Mouse (Mus musculus): Measurements from ENCODE around the gene Dnal1. TPM values are rescaled to one million over a fixed set of nuclear protein-coding genes. Genes with fewer than 3 reads are reported as not detected.

Gene Dnal1
- polyA plus RNA-seq, 1 experiment from 2014 or later, result 0.42 TPM

DNA sequence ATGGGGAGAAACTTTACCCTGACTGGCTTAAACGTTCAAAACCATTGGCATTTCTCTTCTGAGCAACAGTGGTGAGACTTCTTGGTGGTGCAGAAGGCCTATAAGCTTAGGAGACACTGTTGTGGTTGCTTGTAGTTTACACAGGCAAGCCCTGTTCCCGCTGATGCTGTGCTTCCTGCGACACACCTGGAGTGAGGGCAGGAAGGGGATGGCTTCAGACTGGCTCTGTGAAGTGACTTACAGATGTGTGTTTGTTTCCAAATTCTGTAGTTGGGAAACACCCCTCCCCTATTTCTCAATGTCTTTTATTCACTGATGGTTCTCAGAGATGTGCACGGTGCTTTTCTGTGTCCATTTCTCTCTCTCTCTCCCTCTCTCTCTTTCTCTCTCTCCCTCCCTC is 26.0 kb downstream of the Dnal1 start:
- Histone ChIP-seq H3K9me3 (replicated peaks; ENCODE audit: control insufficient read depth, low read length) (no peaks in the 10 kb centered on the region), H3K36me3 (ENCODE audit: control insufficient read depth, insufficient read depth) (no peaks in the 10 kb centered on the region), H3K9ac (ENCODE audit: low read depth, low read length) (no peak overlapping the region), H3K27me3 (ENCODE audit: control insufficient read depth, insufficient read depth, low read depth, low read length) (no peaks in the 10 kb centered on the region), H3K4me2 (ENCODE audit: low read depth, low read length) (no peak overlapping the region), H3K4me1 (ENCODE audit: control insufficient read depth, low read depth, low read length) (no peaks in the 10 kb centered on the region), H3K27ac (ENCODE audit: low read length) (no peak overlapping the region), H3K4me3 (ENCODE audit: low read depth, low read length) (no peak overlapping the region)
- no peak for ATAC-seq (ENCODE audit: low read depth)
- 60% methylated on average over 4 of the region's 4 CpGs for WGBS (ENCODE audit: insufficient replicate concordance)

- no peaks in the 10 kb centered on the region for H3K9me3 ChIP-seq (replicated peaks; ENCODE audit: control insufficient read depth, low read length)
- H3K27ac ChIP-seq (ENCODE audit: low read length), result no peak overlapping the region
- no peak overlapping the region for H3K4me2 ChIP-seq (ENCODE audit: low read depth, low read length)
- H3K9ac ChIP-seq (ENCODE audit: low read depth, low read length), result no peak overlapping the region
- H3K4me1 ChIP-seq (ENCODE audit: control insufficient read depth, low read depth, low read length), result no peaks in the 10 kb centered on the region
- H3K36me3 ChIP-seq (ENCODE audit: control insufficient read depth, insufficient read depth), result no peaks in the 10 kb centered on the region
- WGBS (ENCODE audit: insufficient replicate concordance), result 72% methylated on average over 4 of the region's 4 CpGs
- no peaks in the 10 kb centered on the region for H3K27me3 ChIP-seq (ENCODE audit: control insufficient read depth, insufficient read depth, low read depth, low read length)
- ATAC-seq (ENCODE audit: low read depth), result no peak
- no peak overlapping the region for H3K4me3 ChIP-seq (ENCODE audit: low read depth, low read length)
Measured at GRCm38 (mm10) chr12:84141271-84141670, 27.1 kb downstream of the Dnal1 start.

DNA sequence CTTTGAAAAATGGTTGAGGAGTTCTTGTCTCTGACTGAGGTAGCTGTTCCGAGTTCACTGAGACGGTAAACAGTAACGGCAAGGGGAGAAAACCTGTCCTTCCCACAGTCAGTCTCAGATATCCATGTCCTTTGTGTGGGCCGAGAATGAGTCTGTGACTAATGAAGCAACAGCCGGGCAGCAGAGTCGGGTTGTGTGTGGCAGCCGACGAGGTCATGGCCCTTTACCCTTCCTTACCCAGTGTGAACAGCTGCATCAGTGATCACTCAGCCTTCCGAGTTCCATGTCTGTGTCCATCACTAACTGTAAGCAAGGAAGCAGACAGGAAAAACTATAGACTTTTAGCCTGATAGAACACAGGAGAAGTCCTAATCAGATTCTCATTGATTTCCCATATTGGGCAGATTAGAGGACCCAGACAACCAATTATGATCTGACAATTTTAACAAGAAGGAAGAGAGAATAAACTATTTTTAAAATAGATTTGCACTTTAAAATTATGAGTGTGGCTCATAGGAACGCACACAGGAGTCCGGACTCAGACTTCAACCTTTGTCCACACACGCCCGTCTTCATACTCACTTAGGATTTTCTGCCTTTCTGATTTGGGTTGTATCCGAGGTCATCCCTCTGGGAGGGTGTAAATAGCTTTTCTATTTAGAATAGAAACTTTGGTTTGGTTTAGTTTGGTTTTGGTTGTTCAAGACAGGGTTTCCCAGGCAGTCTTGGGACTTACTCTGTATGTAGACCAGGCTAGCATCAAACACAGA is 28.3 kb downstream of the Dnal1 start:
- ATAC-seq (ENCODE audit: low read depth), result no peak
- H3K4me1 ChIP-seq (ENCODE audit: control insufficient read depth, low read depth, low read length), result peaks cover 1% of the 10 kb centered on the region
- 75% methylated on average over 14 of the region's 14 CpGs for WGBS (ENCODE audit: insufficient replicate concordance)

GRCm38 (mm10) chr12:84147954-84148621 is 33.9 kb downstream of the Dnal1 start, which contains the start of gene Pnma1:
Gene Pnma1 (minus strand): TSS chr12:84148489.
- Histone ChIP-seq H3K27ac (ENCODE audit: low read length) (peak within 1 kb of the TSS; percentile 51), H3K36me3 (ENCODE audit: control insufficient read depth, insufficient read depth) (peaks cover 9% of the 10 kb centered on the region), H3K9ac (ENCODE audit: low read depth, low read length) (peak within 1 kb of the TSS; percentile 46), H3K9me3 (replicated peaks; ENCODE audit: control insufficient read depth, low read length) (no peaks in the 10 kb centered on the region), H3K27me3 (ENCODE audit: control insufficient read depth, insufficient read depth, low read depth, low read length) (no peaks in the 10 kb centered on the region), H3K4me3 (ENCODE audit: low read depth, low read length) (peak within 1 kb of the TSS; percentile 58), H3K4me2 (ENCODE audit: low read depth, low read length) (peak within 1 kb of the TSS; percentile 87), H3K4me1 (ENCODE audit: control insufficient read depth, low read depth, low read length) (peaks cover 55% of the 10 kb centered on the region)
- peak; percentile 53 for ATAC-seq (ENCODE audit: low read depth)
- WGBS (ENCODE audit: insufficient replicate concordance), result 3% methylated on average over 50 of the region's 50 CpGs

More for the DNA sequence above, 28.3 kb downstream of the Dnal1 start:
- Histone ChIP-seq H3K36me3 (ENCODE audit: control insufficient read depth, insufficient read depth) (no peaks in the 10 kb centered on the region), H3K27ac (ENCODE audit: low read length) (no peak overlapping the region), H3K9ac (ENCODE audit: low read depth, low read length) (no peak overlapping the region), H3K4me3 (ENCODE audit: low read depth, low read length) (no peak overlapping the region), H3K9me3 (replicated peaks; ENCODE audit: control insufficient read depth, low read length) (no peaks in the 10 kb centered on the region), H3K27me3 (ENCODE audit: control insufficient read depth, insufficient read depth, low read depth, low read length) (no peaks in the 10 kb centered on the region), H3K4me2 (ENCODE audit: low read depth, low read length) (no peak overlapping the region)

- Histone ChIP-seq H3K4me2 (ENCODE audit: low read depth, low read length) (peak overlapping the region; percentile 87), H3K27ac (ENCODE audit: low read length) (peak overlapping the region; percentile 51), H3K4me1 (ENCODE audit: control insufficient read depth, low read depth, low read length) (peaks cover 60% of the 10 kb centered on the region), H3K9me3 (replicated peaks; ENCODE audit: control insufficient read depth, low read length) (no peaks in the 10 kb centered on the region), H3K4me3 (ENCODE audit: low read depth, low read length) (peak overlapping the region; percentile 58), H3K9ac (ENCODE audit: low read depth, low read length) (peak overlapping the region; percentile 46), H3K27me3 (ENCODE audit: control insufficient read depth, insufficient read depth, low read depth, low read length) (no peaks in the 10 kb centered on the region), H3K36me3 (ENCODE audit: control insufficient read depth, insufficient read depth) (peaks cover 14% of the 10 kb centered on the region)
- ATAC-seq (ENCODE audit: low read depth), result no peak
- WGBS (ENCODE audit: insufficient replicate concordance), result 20% methylated on average over 10 of the region's 10 CpGs
Measured at GRCm38 (mm10) chr12:84148622-84149012, 34.5 kb downstream of the Dnal1 start.

DNA sequence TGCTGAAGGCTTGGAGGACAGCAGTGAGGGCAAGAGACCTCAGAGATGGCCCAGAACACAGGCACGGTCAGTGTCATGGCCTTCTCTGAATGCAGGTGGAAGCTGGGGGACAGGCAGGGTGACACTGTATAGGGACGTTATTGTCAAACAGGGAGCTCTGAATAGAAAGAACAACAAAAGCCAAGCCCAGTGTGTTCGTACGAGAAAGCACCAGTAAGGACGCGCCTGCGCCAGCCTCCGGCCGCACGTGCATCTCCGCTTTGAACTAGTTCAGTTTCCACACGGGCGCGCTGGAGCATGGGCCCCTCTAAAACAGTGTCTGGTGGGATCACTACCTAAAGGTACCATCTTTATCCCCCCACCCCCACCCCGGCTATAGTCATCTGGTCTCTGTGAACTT is 35.8 kb downstream of the Dnal1 start:
- no peaks in the 10 kb centered on the region for H3K27me3 ChIP-seq (ENCODE audit: control insufficient read depth, insufficient read depth, low read depth, low read length)
- H3K4me3 ChIP-seq (ENCODE audit: low read depth, low read length), result no peak overlapping the region
- WGBS (ENCODE audit: insufficient replicate concordance), result 90% methylated on average over 15 of the region's 15 CpGs
- no peak for ATAC-seq (ENCODE audit: low read depth)
- H3K4me2 ChIP-seq (ENCODE audit: low read depth, low read length), result no peak overlapping the region
- no peaks in the 10 kb centered on the region for H3K9me3 ChIP-seq (replicated peaks; ENCODE audit: control insufficient read depth, low read length)
- peaks cover 21% of the 10 kb centered on the region for H3K36me3 ChIP-seq (ENCODE audit: control insufficient read depth, insufficient read depth)
- peak overlapping the region; percentile 88 for H3K27ac ChIP-seq (ENCODE audit: low read length)
- peaks cover 64% of the 10 kb centered on the region for H3K4me1 ChIP-seq (ENCODE audit: control insufficient read depth, low read depth, low read length)
- H3K9ac ChIP-seq (ENCODE audit: low read depth, low read length), result peak overlapping the region; percentile 66; the same call in 1 of the 2 replicates

- 14% methylated on average over 6 of the region's 6 CpGs for WGBS (ENCODE audit: insufficient replicate concordance)
- H3K36me3 ChIP-seq (ENCODE audit: control insufficient read depth, insufficient read depth), result peaks cover 28% of the 10 kb centered on the region
- peak; percentile 88 for ATAC-seq (ENCODE audit: low read depth)
- peak overlapping the region; percentile 57 for H3K4me2 ChIP-seq (ENCODE audit: low read depth, low read length)
- H3K9ac ChIP-seq (ENCODE audit: low read depth, low read length), result peak overlapping the region; percentile 66
- peak overlapping the region; percentile 62 for H3K4me3 ChIP-seq (ENCODE audit: low read depth, low read length)
- peak overlapping the region; percentile 88 for H3K27ac ChIP-seq (ENCODE audit: low read length)
- no peaks in the 10 kb centered on the region for H3K27me3 ChIP-seq (ENCODE audit: control insufficient read depth, insufficient read depth, low read depth, low read length)
- H3K4me1 ChIP-seq (ENCODE audit: control insufficient read depth, low read depth, low read length), result peaks cover 64% of the 10 kb centered on the region
- no peaks in the 10 kb centered on the region for H3K9me3 ChIP-seq (replicated peaks; ENCODE audit: control insufficient read depth, low read length)
Measured at GRCm38 (mm10) chr12:84150976-84151375, 36.8 kb downstream of the Dnal1 start.

- WGBS (ENCODE audit: insufficient replicate concordance), result 65% methylated on average over 10 of the region's 10 CpGs
- peak overlapping the region; percentile 88 for H3K27ac ChIP-seq (ENCODE audit: low read length)
Measured at GRCm38 (mm10) chr12:84151911-84152310, 37.7 kb downstream of the Dnal1 start.

More at GRCm38 (mm10) chr12:84151911-84152310, 37.7 kb downstream of the Dnal1 start:
- Histone ChIP-seq H3K36me3 (ENCODE audit: control insufficient read depth, insufficient read depth) (peaks cover 37% of the 10 kb centered on the region), H3K4me2 (ENCODE audit: low read depth, low read length) (peak overlapping the region; percentile 57), H3K4me3 (ENCODE audit: low read depth, low read length) (peak overlapping the region; percentile 62), H3K9ac (ENCODE audit: low read depth, low read length) (peak overlapping the region; percentile 66), H3K4me1 (ENCODE audit: control insufficient read depth, low read depth, low read length) (peaks cover 64% of the 10 kb centered on the region), H3K9me3 (replicated peaks; ENCODE audit: control insufficient read depth, low read length) (no peaks in the 10 kb centered on the region), H3K27me3 (ENCODE audit: control insufficient read depth, insufficient read depth, low read depth, low read length) (no peaks in the 10 kb centered on the region)
- ATAC-seq (ENCODE audit: low read depth), result no peak
